Mouse (Mus musculus): ENCODE measurements around the gene Xylt1. TPM values are rescaled to one million over a fixed set of nuclear protein-coding genes. Genes with fewer than 3 reads are reported as not detected.

The Xylt1 gene
- polyA plus RNA-seq, 1 experiment from 2014 or later, result 2.7 TPM

- no peak overlapping the region for H3K4me2 ChIP-seq (replicated peaks; ENCODE audit: low read depth, low read length)
- no peak overlapping the region for H3K27ac ChIP-seq (ENCODE audit: low read length)
- H3K4me3 ChIP-seq (ENCODE audit: low read depth, low read length), result no peak overlapping the region
- no peaks in the 10 kb centered on the region for H3K4me1 ChIP-seq (ENCODE audit: control insufficient read depth, insufficient read depth, low read length)
- H3K27me3 ChIP-seq (ENCODE audit: control insufficient read depth, insufficient read depth, low read length), result no peaks in the 10 kb centered on the region
- 77% methylated on average over 6 of the region's 6 CpGs for WGBS
- no peaks in the 10 kb centered on the region for H3K36me3 ChIP-seq (ENCODE audit: control insufficient read depth, insufficient read depth, low read length)
- no peak for ATAC-seq (ENCODE audit: insufficient number of reproducible peaks, insufficient read depth, low FRiP score, low read depth)
- H3K9ac ChIP-seq (replicated peaks; ENCODE audit: low read depth, low read length), result no peak overlapping the region
- no peaks in the 10 kb centered on the region for H3K9me3 ChIP-seq (ENCODE audit: control insufficient read depth, low read depth, low read length)
These were observed 319.3 kb downstream of the Xylt1 start for GRCm38 (mm10) chr7:117700066-117700465.

- Histone ChIP-seq H3K27ac (ENCODE audit: low read length) (no peak overlapping the region), H3K27me3 (ENCODE audit: control insufficient read depth, insufficient read depth, low read length) (no peaks in the 10 kb centered on the region), H3K4me3 (ENCODE audit: low read depth, low read length) (no peak overlapping the region), H3K9me3 (ENCODE audit: control insufficient read depth, low read depth, low read length) (no peaks in the 10 kb centered on the region), H3K4me1 (ENCODE audit: control insufficient read depth, insufficient read depth, low read length) (no peaks in the 10 kb centered on the region), H3K36me3 (ENCODE audit: control insufficient read depth, insufficient read depth, low read length) (no peaks in the 10 kb centered on the region), H3K9ac (replicated peaks; ENCODE audit: low read depth, low read length) (no peak overlapping the region), H3K4me2 (replicated peaks; ENCODE audit: low read depth, low read length) (no peak overlapping the region)
- WGBS, result 44% methylated on average over 10 of the region's 10 CpGs
- ATAC-seq (ENCODE audit: insufficient number of reproducible peaks, insufficient read depth, low FRiP score, low read depth), result no peak
These were observed 329.3 kb downstream of the Xylt1 start for GRCm38 (mm10) chr7:117709901-117710607.

- Histone ChIP-seq H3K4me1 (ENCODE audit: control insufficient read depth, insufficient read depth, low read length) (no peaks in the 10 kb centered on the region), H3K4me3 (ENCODE audit: low read depth, low read length) (no peak overlapping the region), H3K27ac (ENCODE audit: low read length) (no peak overlapping the region), H3K9me3 (ENCODE audit: control insufficient read depth, low read depth, low read length) (no peaks in the 10 kb centered on the region), H3K9ac (replicated peaks; ENCODE audit: low read depth, low read length) (no peak overlapping the region), H3K4me2 (replicated peaks; ENCODE audit: low read depth, low read length) (no peak overlapping the region), H3K36me3 (ENCODE audit: control insufficient read depth, insufficient read depth, low read length) (no peaks in the 10 kb centered on the region), H3K27me3 (ENCODE audit: control insufficient read depth, insufficient read depth, low read length) (no peaks in the 10 kb centered on the region)
- 83% methylated on average over 5 of the region's 5 CpGs for WGBS
- ATAC-seq (ENCODE audit: insufficient number of reproducible peaks, insufficient read depth, low FRiP score, low read depth), result no peak
These were observed 336.2 kb downstream of the Xylt1 start for GRCm38 (mm10) chr7:117716876-117717408.

GRCm38 (mm10) chr7:117720426-117720825 is 339.6 kb downstream of the Xylt1 start:
- no peak overlapping the region for H3K27ac ChIP-seq (ENCODE audit: low read length)
- H3K4me1 ChIP-seq (ENCODE audit: control insufficient read depth, insufficient read depth, low read length), result no peaks in the 10 kb centered on the region
- no peak for ATAC-seq (ENCODE audit: insufficient number of reproducible peaks, insufficient read depth, low FRiP score, low read depth)
- H3K4me2 ChIP-seq (replicated peaks; ENCODE audit: low read depth, low read length), result no peak overlapping the region
- H3K9ac ChIP-seq (replicated peaks; ENCODE audit: low read depth, low read length), result no peak overlapping the region
- H3K9me3 ChIP-seq (ENCODE audit: control insufficient read depth, low read depth, low read length), result no peaks in the 10 kb centered on the region
- no peaks in the 10 kb centered on the region for H3K36me3 ChIP-seq (ENCODE audit: control insufficient read depth, insufficient read depth, low read length)
- H3K27me3 ChIP-seq (ENCODE audit: control insufficient read depth, insufficient read depth, low read length), result no peaks in the 10 kb centered on the region
- 65% methylated on average over 6 of the region's 6 CpGs for WGBS
- no peak overlapping the region for H3K4me3 ChIP-seq (ENCODE audit: low read depth, low read length)

Data from stomach, embryonic 14.5 days (tissue).